Comparison of ENCODE assay signal across 22 mouse cellular contexts in genomic region chr19:60363988-60364599, GRCm38 (mm10).
DNase-seq lines count a peak whose midpoint lies in the region; ATAC-seq and TF ChIP-seq lines count a peak whose summit lies in the region.
"Had no signal": no experiment of that assay in that cellular context is flagged by ENCODE, and none has a peak within 500 bp of the region (broad histone marks: within the 10 kb centered on the region; RNA-seq: fewer than 3 reads in every experiment).

No protein-coding gene starts in this region.

- TF ChIP-seq CTCF in midbrain, postnatal 0 days (IDR thresholded peaks at IDR 0.05): no peak

- no peak overlapping the region for H3K4me3 ChIP-seq in kidney, embryonic 16.5 days (ENCODE audit: low read length)
- H3K4me3 ChIP-seq in midbrain, embryonic 15.5 days: no peak overlapping the region
- no peak overlapping the region for H3K4me3 ChIP-seq in midbrain, postnatal 0 days (ENCODE audit: low read depth, low read length)
- no peak overlapping the region for H3K4me3 ChIP-seq in forebrain, embryonic 14.5 days (ENCODE audit: low read depth, low read length)
- H3K4me3 ChIP-seq: gastrocnemius, adult 2 months; heart, embryonic 12.5 days; limb, embryonic 12.5 days; liver, embryonic 12.5 days had no signal

- no peak overlapping the region for H3K27ac ChIP-seq in kidney, embryonic 16.5 days (ENCODE audit: low read length)
- no peak overlapping the region for H3K27ac ChIP-seq in midbrain, embryonic 15.5 days
- no peak overlapping the region for H3K27ac ChIP-seq in midbrain, postnatal 0 days (ENCODE audit: low read depth, low read length)
- no peak overlapping the region for H3K27ac ChIP-seq in forebrain, embryonic 14.5 days (ENCODE audit: low read depth, low read length)
- H3K27ac ChIP-seq: gastrocnemius, adult 2 months; hindbrain, postnatal 0 days; limb, embryonic 12.5 days; liver, embryonic 12.5 days; stomach, postnatal 0 days had no signal

- no peak for ATAC-seq in kidney, embryonic 16.5 days (ENCODE audit: low FRiP score, low TSS enrichment)
- ATAC-seq in midbrain, embryonic 15.5 days (replicated peaks): peak; percentile 70
- ATAC-seq in midbrain, postnatal 0 days (ENCODE audit: low FRiP score): no peak
- ATAC-seq in forebrain, embryonic 14.5 days: peak; percentile 50; the same call in 1 of the 2 replicates
- ATAC-seq: hindbrain, postnatal 0 days; intestine, postnatal 0 days; liver, embryonic 12.5 days had no signal

- peaks cover 10% of the 10 kb centered on the region; the same call in 1 of the 2 replicates for H3K27me3 ChIP-seq in kidney, embryonic 16.5 days (ENCODE audit: insufficient read depth, low read length)
- H3K27me3 ChIP-seq in midbrain, embryonic 15.5 days (replicated peaks): no peaks in the 10 kb centered on the region
- no peaks in the 10 kb centered on the region for H3K27me3 ChIP-seq in midbrain, postnatal 0 days (ENCODE audit: insufficient read depth, low read length)
- no peaks in the 10 kb centered on the region for H3K27me3 ChIP-seq in forebrain, embryonic 14.5 days (replicated peaks; ENCODE audit: control insufficient read depth, insufficient read depth, low read length)
- H3K27me3 ChIP-seq: CH12.LX; heart, embryonic 12.5 days had no signal

- 51% methylated on average over 4 of the region's 4 CpGs for WGBS in kidney, embryonic 16.5 days
- WGBS in midbrain, embryonic 15.5 days: 28% methylated on average over 4 of the region's 4 CpGs
- 32% methylated on average over 4 of the region's 4 CpGs for WGBS in midbrain, postnatal 0 days
- WGBS in forebrain, embryonic 14.5 days: 17% methylated on average over 4 of the region's 4 CpGs

- H3K9me3 ChIP-seq in kidney, embryonic 16.5 days (ENCODE audit: low read length): no peaks in the 10 kb centered on the region
- H3K9me3 ChIP-seq in midbrain, embryonic 15.5 days: no peaks in the 10 kb centered on the region
- H3K9me3 ChIP-seq in midbrain, postnatal 0 days (ENCODE audit: low read length): no peaks in the 10 kb centered on the region
- H3K9me3 ChIP-seq in forebrain, embryonic 14.5 days (replicated peaks; ENCODE audit: control insufficient read depth, low read length): no peaks in the 10 kb centered on the region
- H3K9me3 ChIP-seq: heart, embryonic 12.5 days; limb, embryonic 12.5 days; liver, embryonic 12.5 days had no signal

- no peaks in the 10 kb centered on the region for H3K36me3 ChIP-seq in kidney, embryonic 16.5 days (ENCODE audit: insufficient read depth, low read length)
- no peaks in the 10 kb centered on the region for H3K36me3 ChIP-seq in midbrain, embryonic 15.5 days (replicated peaks)
- H3K36me3 ChIP-seq in midbrain, postnatal 0 days (ENCODE audit: insufficient read depth, low read length): no peaks in the 10 kb centered on the region
- H3K36me3 ChIP-seq in forebrain, embryonic 14.5 days (ENCODE audit: control insufficient read depth, insufficient read depth, low read length): no peaks in the 10 kb centered on the region
- H3K36me3 ChIP-seq: heart, embryonic 12.5 days; limb, embryonic 12.5 days; liver, embryonic 12.5 days had no signal

- H3K4me1 ChIP-seq in kidney, embryonic 16.5 days (ENCODE audit: insufficient read depth, low read length): peaks cover 6% of the 10 kb centered on the region; the same call in 1 of the 2 replicates
- H3K4me1 ChIP-seq in midbrain, embryonic 15.5 days: 0 out of 2 replicates have a peak, but pooled peaks cover 11% of the 10 kb centered on the region
- H3K4me1 ChIP-seq in midbrain, postnatal 0 days (ENCODE audit: insufficient read depth, low read length): no peaks in the 10 kb centered on the region
- no peaks in the 10 kb centered on the region for H3K4me1 ChIP-seq in forebrain, embryonic 14.5 days (ENCODE audit: control insufficient read depth, insufficient read depth, low read length)
- H3K4me1 ChIP-seq: heart, embryonic 12.5 days; liver, embryonic 12.5 days had no signal

- no peak overlapping the region for H3K4me2 ChIP-seq in kidney, embryonic 16.5 days (replicated peaks; ENCODE audit: low read depth, low read length)
- H3K4me2 ChIP-seq in midbrain, embryonic 15.5 days: no peak overlapping the region
- H3K4me2 ChIP-seq in midbrain, postnatal 0 days (ENCODE audit: low read depth, low read length, poor library complexity, severe bottlenecking): no peak overlapping the region
- H3K4me2 ChIP-seq in forebrain, embryonic 14.5 days (ENCODE audit: low read length): no peak overlapping the region
- H3K4me2 ChIP-seq: heart, embryonic 12.5 days; limb, embryonic 12.5 days; liver, embryonic 12.5 days; lung, embryonic 14.5 days had no signal

- no peak overlapping the region for H3K9ac ChIP-seq in kidney, embryonic 16.5 days (replicated peaks; ENCODE audit: low read length)
- H3K9ac ChIP-seq in midbrain, embryonic 15.5 days: no peak overlapping the region
- H3K9ac ChIP-seq in midbrain, postnatal 0 days (replicated peaks; ENCODE audit: low read length, poor library complexity, severe bottlenecking): no peak overlapping the region
- H3K9ac ChIP-seq in forebrain, embryonic 14.5 days (ENCODE audit: low read length): no peak overlapping the region
- H3K9ac ChIP-seq: heart, embryonic 12.5 days; limb, embryonic 12.5 days; liver, embryonic 12.5 days; lung, embryonic 14.5 days had no signal

- peak; percentile 5 for DNase-seq in kidney, adult 11 months
- no peak for DNase-seq in midbrain, postnatal 0 days (ENCODE audit: low spot score)
- peak; percentile 67 for DNase-seq in forebrain, embryonic 14.5 days (ENCODE audit: low spot score)
- no peak for DNase-seq in lung, postnatal 25 days (ENCODE audit: low spot score)
- DNase-seq in left cerebral cortex, adult 8-10 months (ENCODE audit: low spot score in 2 of 2): no peak
- no peak for DNase-seq in spleen, postnatal 4 days (ENCODE audit: low spot score in 2 of 2)
- DNase-seq: adrenal gland, postnatal 25 days; cerebellum, adult 11-12 months; cerebellum, postnatal 14 days; gastrocnemius, adult 2 months; heart, postnatal 14 days; lung, embryonic 14.5 days; lung, postnatal 4 days had no signal

Comparison
In these comparisons a context has a peak if more than half of its experiments do, and no peak if none do; other contexts are left out.
1. ATAC-seq: peak in midbrain, embryonic 15.5 days (single experiment) and forebrain, embryonic 14.5 days (single experiment); none in kidney, embryonic 16.5 days (single experiment) and midbrain, postnatal 0 days (single experiment).
2. DNase-seq: peak in kidney, adult 11 months (single experiment) and forebrain, embryonic 14.5 days (single experiment); none in midbrain, postnatal 0 days (single experiment), lung, postnatal 25 days (single experiment), left cerebral cortex, adult 8-10 months (0 of 2) and spleen, postnatal 4 days (0 of 2).